Mouse (Mus musculus): ENCODE measurements around the gene Ptpdc1.

Ptpdc1 gene

DNA sequence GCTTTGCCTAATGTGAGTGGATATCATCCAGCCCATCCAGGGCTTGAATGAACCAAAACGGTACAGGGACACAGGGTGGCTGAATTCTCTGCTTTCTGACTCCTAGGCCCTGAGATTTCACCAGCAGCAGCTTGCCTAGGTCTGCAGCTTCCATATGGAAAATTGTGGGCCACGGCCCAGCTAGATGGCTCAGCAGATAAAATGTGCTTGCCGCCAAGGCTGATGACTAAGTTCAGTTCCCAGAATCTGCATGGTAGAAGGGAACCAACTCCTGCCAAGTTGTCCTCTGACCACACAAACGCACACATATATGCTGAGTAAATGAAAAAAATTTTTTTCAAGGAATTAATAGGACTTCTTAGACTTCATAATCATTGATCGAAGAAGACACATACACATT lies 77.2 kb downstream of the Ptpdc1 start:
- no peak for DNase-seq (ENCODE audit: low read depth, low spot score)

- DNase-seq (ENCODE audit: low read depth, low spot score), result no peak
These were observed 77.8 kb downstream of the Ptpdc1 start for GRCm38 (mm10) chr13:48547623-48548022.

DNA sequence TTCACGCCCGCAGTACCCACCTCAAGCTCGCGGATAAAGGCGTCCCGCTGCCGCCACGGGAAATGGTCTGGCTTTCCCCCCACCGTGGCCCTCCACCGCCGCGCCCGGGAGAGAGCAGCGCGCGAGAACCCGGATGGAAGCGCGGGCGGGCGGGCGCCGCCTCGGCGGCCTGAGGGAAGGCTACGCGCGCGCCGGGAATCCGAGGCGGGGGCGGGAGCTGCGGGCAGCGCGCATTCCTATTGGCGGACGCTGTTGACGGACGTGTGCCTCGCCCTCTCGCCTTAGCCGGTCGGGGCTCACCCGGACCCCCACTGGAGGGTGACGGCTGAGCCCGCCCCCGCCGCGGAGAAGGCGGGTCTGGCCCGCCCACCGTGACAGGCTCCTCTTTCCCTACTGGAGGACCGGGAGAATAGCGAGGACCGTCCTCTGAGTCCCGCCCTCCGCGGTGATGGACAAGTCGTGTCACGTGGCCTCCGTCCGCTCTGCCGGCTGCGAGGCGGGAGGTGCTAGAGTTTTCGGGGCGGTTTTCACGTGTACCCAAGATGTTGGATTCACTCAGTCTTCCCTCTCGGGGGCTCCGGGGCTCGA lies 79.0 kb downstream of the Ptpdc1 start:
- DNase-seq (ENCODE audit: low read depth, low spot score), result peak; percentile 99

GRCm38 (mm10) chr13:48545476-48546281 lies 79.8 kb downstream of the Ptpdc1 start:
- DNase-seq (ENCODE audit: low read depth, low spot score), result peak; percentile 98

DNA sequence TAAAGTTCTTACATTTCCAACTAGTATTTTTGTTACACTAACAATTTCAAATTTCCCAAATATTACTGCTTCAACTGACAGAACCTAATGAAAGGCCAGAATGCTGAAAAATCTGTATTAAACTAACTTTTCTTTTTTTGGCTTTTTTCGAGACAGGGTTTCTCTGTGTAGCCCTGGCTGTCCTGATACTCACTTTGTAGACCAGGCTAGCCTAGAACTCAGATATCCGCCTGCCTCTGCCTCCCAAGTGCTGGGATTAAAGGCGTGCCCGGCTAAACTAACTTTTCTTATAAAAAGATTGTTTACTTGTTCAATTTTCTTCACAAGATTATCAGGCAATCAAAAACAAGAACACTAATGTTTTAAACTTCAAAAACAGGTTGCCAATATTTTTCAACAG lies 80.6 kb downstream of the Ptpdc1 start:
- DNase-seq (ENCODE audit: low read depth, low spot score), result no peak

GRCm38 (mm10) chr13:48544391-48544790 lies 81.1 kb downstream of the Ptpdc1 start:
- DNase-seq (ENCODE audit: low read depth, low spot score), result no peak

GRCm38 (mm10) chr13:48540488-48540887 lies 85.0 kb downstream of the Ptpdc1 start:
- DNase-seq (ENCODE audit: low read depth, low spot score), result no peak

GRCm38 (mm10) chr13:48533441-48533840 lies 92.0 kb downstream of the Ptpdc1 start:
- peak; percentile 23 for DNase-seq (ENCODE audit: low read depth, low spot score)

GRCm38 (mm10) chr13:48531448-48531847 lies 94.0 kb downstream of the Ptpdc1 start:
- DNase-seq (ENCODE audit: low read depth, low spot score), result no peak

GRCm38 (mm10) chr13:48530685-48531084 lies 94.8 kb downstream of the Ptpdc1 start:
- DNase-seq (ENCODE audit: low read depth, low spot score), result no peak

- DNase-seq (ENCODE audit: low read depth, low spot score), result no peak
These were observed 96.4 kb downstream of the Ptpdc1 start for GRCm38 (mm10) chr13:48529028-48529427.

- peak; percentile 95 for DNase-seq (ENCODE audit: low read depth, low spot score)
These were observed 97.2 kb downstream of the Ptpdc1 start for GRCm38 (mm10) chr13:48528123-48528871.

All from R1 (cell line).